Mouse (Mus musculus) erythroblast, embryonic 14.5 days (primary cell): ENCODE results near the gene Dok5. TPM values are rescaled to one million over a fixed set of nuclear protein-coding genes. Genes with fewer than 3 reads are reported as not detected.

Source experiments
- H3K27me3 ChIP-seq: 2 replicates; pipeline ENCODE4 v1.6.1; 2012; ENCODE audit warnings: inconsistent platforms; ENCODE audit not compliant: control insufficient read depth
- H3K36me3 ChIP-seq: 2 replicates; pipeline ENCODE4 v1.6.1; 2012; ENCODE audit warnings: mild to moderate bottlenecking, inconsistent platforms; ENCODE audit not compliant: control insufficient read depth
- H3K4me1 ChIP-seq: 2 replicates; pipeline ENCODE4 v1.6.1; 2012; ENCODE audit warnings: inconsistent platforms; ENCODE audit not compliant: control insufficient read depth
- H3K4me3 ChIP-seq: replicated peaks from 2 replicates; pipeline ENCODE3; 2012; ENCODE audit warnings: moderate library complexity, mild to moderate bottlenecking, inconsistent platforms
- H3K9me3 ChIP-seq: 2 replicates; pipeline ENCODE4 v1.6.1; 2012; ENCODE audit warnings: low read length, inconsistent platforms, mixed read lengths; ENCODE audit not compliant: control insufficient read depth
- GATA1 ChIP-seq: IDR thresholded peaks from 2 replicates; pipeline ENCODE4 v1.6.1; 2012; ENCODE audit warnings: low read length, inconsistent platforms, mixed read lengths
- TAL1 ChIP-seq: IDR thresholded peaks from 3 replicates; pipeline ENCODE4 v1.6.1; 2012; ENCODE audit warnings: low read length, inconsistent platforms, mixed read lengths
- polyA plus RNA-seq: library from polyadenylated mRNA; stranded (reverse); fragments of >175 nt; gene quantifications from 2 replicates; pipeline ENCODE4 v1.2.3, GENCODE M21; 2012

Dok5 gene
- polyA plus RNA-seq, 1 experiment = not detected

DNA sequence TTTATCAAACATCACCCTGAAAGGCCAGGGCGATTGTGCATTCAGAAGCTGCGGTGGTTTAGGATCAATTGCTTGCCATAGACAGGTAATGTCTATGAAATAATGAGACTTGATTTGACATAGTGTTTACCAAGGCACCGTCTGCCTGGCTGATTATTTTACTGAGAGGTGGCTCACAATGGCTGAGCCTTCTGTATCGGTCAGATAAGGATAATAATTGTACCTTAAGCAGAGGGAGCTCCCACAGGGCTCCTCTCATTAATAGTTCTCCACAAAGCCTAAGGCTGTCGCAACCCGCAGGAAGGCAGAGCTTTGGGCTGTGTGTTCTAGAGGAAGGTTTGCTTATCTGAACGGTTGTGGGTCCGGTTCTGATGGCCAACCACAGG, 41.3 kb downstream of the Dok5 start:
- H3K36me3 ChIP-seq = no peaks in the 10 kb centered on the region
- no peak overlapping the region for H3K4me3 ChIP-seq
- no peaks in the 10 kb centered on the region for H3K4me1 ChIP-seq
- H3K27me3 ChIP-seq = no peaks in the 10 kb centered on the region; the same call in 1 of the 2 replicates
- H3K9me3 ChIP-seq = peaks cover 66% of the 10 kb centered on the region
- TF ChIP-seq TAL1 (no peak), GATA1 (no peak)

DNA sequence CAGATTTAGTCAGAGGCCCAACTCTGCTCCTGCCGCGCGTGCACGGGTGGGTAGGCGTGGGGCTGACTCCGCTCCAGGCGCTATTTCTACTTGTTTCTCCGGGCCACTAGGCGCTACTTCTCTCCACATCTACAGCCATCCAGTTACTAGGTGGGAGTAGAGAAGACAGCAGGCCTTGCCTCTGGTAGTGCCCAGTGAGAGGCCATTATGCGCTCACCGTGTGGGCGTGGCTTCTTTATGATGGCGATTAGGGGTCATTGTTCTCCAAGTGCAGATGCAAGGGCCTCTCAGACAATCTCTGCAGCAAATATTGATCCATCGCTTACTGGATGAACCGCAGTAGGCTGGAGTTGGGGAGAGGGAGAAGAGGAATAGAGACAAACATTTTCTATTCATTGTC, 44.0 kb downstream of the Dok5 start:
- H3K4me3 ChIP-seq = no peak overlapping the region
- no peaks in the 10 kb centered on the region for H3K36me3 ChIP-seq
- peaks cover 69% of the 10 kb centered on the region for H3K9me3 ChIP-seq
- H3K27me3 ChIP-seq = no peaks in the 10 kb centered on the region; the same call in 1 of the 2 replicates
- no peaks in the 10 kb centered on the region for H3K4me1 ChIP-seq
- TF ChIP-seq GATA1 (no peak), TAL1 (no peak)

DNA sequence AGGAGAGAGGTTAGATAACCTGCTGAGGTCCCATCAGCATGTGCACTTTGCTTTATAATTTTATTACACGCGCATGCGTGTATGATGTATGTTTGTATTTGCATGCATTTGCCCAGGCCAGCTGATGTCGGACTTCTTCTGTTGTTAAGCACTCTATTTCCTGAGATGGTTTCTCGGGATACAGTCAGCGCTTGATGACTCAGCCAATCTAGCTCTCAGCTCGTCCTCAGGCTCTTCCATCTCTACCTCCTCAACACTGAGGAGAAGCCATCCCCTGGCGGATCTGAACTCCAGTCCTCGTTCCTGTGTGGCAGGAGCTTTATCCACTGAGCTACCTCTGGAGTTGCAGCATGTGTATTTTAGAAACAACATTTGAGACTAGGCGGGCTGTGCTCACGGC, 44.5 kb downstream of the Dok5 start:
- no peaks in the 10 kb centered on the region for H3K36me3 ChIP-seq
- TF ChIP-seq GATA1 (no peak), TAL1 (no peak)
- no peak overlapping the region for H3K4me3 ChIP-seq
- H3K4me1 ChIP-seq = no peaks in the 10 kb centered on the region
- H3K27me3 ChIP-seq = no peaks in the 10 kb centered on the region; the same call in 1 of the 2 replicates
- peaks cover 70% of the 10 kb centered on the region for H3K9me3 ChIP-seq

DNA sequence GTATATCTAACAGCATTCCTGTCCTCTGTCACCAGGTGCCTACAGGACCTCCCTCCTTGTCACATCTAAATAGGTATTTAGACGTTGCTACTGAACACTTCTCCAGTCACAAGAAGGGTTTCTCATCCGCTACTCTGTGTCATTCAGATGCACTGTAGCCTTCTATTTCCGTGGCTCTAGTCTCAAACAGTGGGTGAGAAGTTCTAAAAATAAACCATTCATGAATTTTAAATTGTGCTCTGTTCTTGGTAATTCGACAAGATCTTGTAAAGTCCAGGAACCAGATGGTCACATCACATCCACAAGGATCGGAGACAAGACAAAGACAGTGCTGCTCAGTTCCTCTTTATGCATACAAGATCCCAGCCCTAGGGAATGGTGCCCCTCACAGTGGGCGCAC, 46.0 kb downstream of the Dok5 start:
- no peaks in the 10 kb centered on the region for H3K27me3 ChIP-seq
- peaks cover 72% of the 10 kb centered on the region for H3K9me3 ChIP-seq
- no peaks in the 10 kb centered on the region for H3K4me1 ChIP-seq
- no peaks in the 10 kb centered on the region for H3K36me3 ChIP-seq
- TF ChIP-seq TAL1 = no peak
- no peak for TF ChIP-seq GATA1
- H3K4me3 ChIP-seq = no peak overlapping the region

DNA sequence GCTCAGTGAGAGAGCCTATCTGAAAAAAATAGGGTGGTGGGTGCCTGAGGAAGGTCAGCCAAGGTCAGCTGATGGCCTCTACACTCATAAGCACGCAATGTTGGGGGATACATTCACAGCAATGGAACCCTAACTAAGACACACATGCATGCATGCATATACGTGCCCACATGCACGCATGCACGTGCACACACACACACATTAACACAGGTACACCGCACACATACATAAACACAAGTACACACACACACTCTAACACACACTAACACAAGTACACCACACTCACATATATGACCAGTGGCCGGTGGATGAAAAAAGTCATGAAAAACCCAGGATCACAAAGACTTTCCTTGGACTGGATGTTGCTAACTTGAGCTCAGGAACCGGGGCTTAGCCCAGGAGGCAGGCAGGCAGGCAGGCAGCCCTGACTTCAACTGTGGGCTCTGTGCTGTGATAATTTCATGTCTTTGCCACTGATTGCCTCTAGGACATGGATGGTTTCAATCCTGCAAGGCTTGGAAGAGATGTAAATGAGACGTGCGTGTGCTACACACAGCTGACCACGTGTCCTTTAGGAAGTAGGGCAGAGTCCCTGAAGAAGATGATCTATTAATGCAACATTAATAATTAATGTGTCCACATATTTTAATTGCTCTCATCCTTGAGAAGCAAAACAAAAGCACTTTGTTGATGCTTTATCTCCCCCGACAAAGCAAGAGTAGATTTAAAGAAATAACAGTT, 48.6 kb downstream of the Dok5 start:
- H3K9me3 ChIP-seq = peaks cover 73% of the 10 kb centered on the region
- no peaks in the 10 kb centered on the region for H3K27me3 ChIP-seq
- TF ChIP-seq TAL1 = no peak
- no peak for TF ChIP-seq GATA1
- no peaks in the 10 kb centered on the region for H3K4me1 ChIP-seq
- no peak overlapping the region for H3K4me3 ChIP-seq
- H3K36me3 ChIP-seq = no peaks in the 10 kb centered on the region

DNA sequence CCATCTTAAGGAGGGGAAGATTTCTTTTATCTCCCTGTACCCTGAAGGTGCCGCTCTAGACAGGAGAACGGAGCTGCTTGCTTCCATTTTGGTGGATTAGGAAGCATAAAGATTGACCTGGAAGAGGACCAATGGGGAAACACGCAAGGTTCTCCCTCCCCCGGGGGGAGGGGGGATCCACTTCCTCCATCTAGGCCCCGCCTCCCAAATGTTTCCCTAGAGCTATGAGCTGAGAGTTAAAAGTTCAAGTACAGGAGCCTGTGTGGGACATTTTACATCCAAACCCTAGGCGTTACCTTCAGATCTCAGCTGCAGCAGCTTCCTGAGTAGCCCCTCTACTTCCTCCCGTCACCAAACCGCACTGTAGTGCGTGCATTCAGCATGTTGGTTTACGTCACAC, 56.5 kb downstream of the Dok5 start:
- no peaks in the 10 kb centered on the region for H3K36me3 ChIP-seq
- no peak for TF ChIP-seq GATA1
- no peak for TF ChIP-seq TAL1
- H3K4me1 ChIP-seq = no peaks in the 10 kb centered on the region
- no peaks in the 10 kb centered on the region for H3K27me3 ChIP-seq
- peaks cover 79% of the 10 kb centered on the region for H3K9me3 ChIP-seq
- H3K4me3 ChIP-seq = no peak overlapping the region

DNA sequence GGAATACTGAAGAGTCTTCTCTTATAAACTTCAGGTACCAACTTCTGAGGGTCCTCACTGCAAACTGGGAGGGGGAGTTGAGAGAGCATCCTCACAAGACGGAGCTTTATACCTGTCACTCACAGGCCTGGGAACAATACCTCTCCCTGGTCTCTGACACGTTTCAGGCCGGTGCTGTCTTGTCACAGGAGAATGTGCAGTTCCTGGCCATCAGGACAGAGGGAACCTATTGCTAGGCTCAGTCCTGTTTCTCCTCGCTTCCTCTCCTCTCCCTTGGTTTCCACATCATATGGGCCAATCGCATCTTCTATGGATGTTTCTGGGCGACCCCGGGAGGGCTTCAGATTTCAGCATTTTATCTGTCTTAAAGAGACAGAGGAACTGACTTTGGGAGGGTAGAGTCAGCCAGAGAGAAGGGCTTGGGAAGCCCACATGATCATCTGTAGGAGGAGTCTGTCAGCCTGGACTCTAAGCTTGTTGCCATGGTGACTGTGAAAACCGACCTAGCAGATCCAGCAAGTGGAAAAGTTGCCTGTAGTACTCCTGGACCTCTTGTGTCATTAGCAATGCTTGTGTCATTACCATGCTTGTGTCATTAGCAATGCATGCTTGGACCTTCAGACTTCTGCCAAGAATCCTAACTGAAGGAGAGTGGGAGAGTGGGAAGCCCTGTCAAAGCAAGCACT, 59.9 kb downstream of the Dok5 start:
- Histone ChIP-seq H3K27me3 (no peaks in the 10 kb centered on the region), H3K4me1 (no peaks in the 10 kb centered on the region), H3K36me3 (no peaks in the 10 kb centered on the region), H3K4me3 (no peak overlapping the region), H3K9me3 (peaks cover 82% of the 10 kb centered on the region)
- TF ChIP-seq GATA1 (no peak), TAL1 (no peak)

DNA sequence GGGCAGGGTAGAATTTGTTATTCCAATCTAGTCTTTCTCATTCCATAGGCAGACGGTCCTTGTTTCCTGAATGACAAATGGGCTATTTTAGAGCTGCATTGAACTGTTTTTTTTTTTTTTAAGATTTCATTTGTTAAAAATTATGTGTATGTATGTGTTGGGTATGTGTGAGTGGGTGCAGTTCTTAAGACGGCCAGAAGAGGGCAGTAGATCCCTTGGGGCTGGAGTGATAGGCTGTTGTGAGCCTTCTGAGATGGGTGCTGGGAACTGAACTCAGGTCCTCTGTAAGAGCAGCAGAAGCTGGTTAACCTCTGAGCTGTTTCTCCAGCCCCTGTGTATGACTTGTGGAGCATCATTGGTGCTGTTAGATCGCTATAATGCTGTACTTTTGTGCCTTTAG, 63.6 kb downstream of the Dok5 start:
- H3K4me3 ChIP-seq = no peak overlapping the region
- no peaks in the 10 kb centered on the region for H3K4me1 ChIP-seq
- peaks cover 85% of the 10 kb centered on the region for H3K9me3 ChIP-seq
- no peaks in the 10 kb centered on the region for H3K36me3 ChIP-seq
- no peak for TF ChIP-seq TAL1
- TF ChIP-seq GATA1 = no peak
- H3K27me3 ChIP-seq = no peaks in the 10 kb centered on the region

DNA sequence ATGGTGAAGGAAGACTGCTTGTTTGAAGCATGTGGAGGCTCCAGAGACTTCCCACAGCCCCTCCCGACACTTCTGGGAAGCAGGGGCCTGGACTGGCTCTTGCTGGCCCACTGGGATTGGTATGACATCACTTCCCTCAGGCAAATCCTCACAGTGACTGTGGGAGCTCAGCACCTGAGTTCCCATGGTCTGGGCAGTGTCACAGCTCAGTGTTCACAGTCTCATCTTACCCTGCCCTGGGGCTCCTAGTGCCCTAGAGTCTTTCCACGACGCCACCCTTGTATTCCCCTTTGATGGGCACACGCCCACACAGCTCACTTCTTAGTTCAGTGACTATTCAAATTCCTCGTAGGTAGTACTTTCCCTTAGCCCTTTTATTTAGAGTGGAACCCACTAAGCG, 71.4 kb downstream of the Dok5 start:
- Histone ChIP-seq H3K36me3 (no peaks in the 10 kb centered on the region), H3K27me3 (no peaks in the 10 kb centered on the region), H3K9me3 (peaks cover 72% of the 10 kb centered on the region), H3K4me3 (no peak overlapping the region), H3K4me1 (no peaks in the 10 kb centered on the region)
- no peak for TF ChIP-seq GATA1
- TF ChIP-seq TAL1 = no peak

DNA sequence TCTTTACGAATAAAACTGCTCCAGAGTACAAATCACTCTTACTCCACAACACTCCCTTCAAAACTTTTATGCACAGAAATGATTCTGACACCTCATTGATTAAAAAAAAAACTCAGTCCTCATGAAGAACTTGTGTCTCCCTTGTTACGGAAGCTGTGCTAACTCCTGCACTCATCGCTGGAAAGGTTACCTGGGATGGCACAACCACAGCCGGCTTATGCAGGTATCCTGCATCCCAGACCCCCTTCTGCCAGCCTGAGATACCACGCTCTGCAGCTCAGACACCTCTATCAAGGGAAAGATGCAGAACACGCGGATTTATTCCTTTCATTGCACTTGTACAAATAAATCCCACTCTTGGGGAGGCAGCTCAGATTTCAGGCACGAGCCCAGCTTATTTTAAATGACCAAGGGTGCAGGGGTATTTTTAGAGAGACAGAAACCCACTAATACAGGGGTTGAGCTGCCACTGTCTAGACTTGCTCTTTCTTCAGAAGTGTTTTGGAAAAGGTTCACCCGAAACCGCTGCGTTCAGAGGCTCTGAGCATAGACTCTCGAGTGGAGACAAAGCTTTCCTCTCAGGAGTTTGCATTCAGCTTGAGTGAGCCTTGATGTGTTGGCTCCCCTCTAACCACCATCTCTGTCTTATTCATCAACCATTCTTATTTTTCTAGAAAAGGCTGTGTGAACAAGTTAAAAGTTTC, 76.1 kb downstream of the Dok5 start:
- no peaks in the 10 kb centered on the region for H3K36me3 ChIP-seq
- H3K9me3 ChIP-seq = peaks cover 65% of the 10 kb centered on the region
- no peak overlapping the region for H3K4me3 ChIP-seq
- no peaks in the 10 kb centered on the region for H3K4me1 ChIP-seq
- TF ChIP-seq TAL1 = no peak
- TF ChIP-seq GATA1 = no peak
- H3K27me3 ChIP-seq = no peaks in the 10 kb centered on the region
